Mouse (Mus musculus): ENCODE measurements around the gene Akr1c14. TPM values are rescaled to one million over a fixed set of nuclear protein-coding genes. Genes with fewer than 3 reads are reported as not detected.
"Not testable (repeated sequence)": the region's sequence is repeated elsewhere in the genome, so short reads cannot be mapped to it uniquely, and the experiment has no call there.

Gene Akr1c14
- polyA plus RNA-seq, 1 experiment, result 2.9 TPM

DNA sequence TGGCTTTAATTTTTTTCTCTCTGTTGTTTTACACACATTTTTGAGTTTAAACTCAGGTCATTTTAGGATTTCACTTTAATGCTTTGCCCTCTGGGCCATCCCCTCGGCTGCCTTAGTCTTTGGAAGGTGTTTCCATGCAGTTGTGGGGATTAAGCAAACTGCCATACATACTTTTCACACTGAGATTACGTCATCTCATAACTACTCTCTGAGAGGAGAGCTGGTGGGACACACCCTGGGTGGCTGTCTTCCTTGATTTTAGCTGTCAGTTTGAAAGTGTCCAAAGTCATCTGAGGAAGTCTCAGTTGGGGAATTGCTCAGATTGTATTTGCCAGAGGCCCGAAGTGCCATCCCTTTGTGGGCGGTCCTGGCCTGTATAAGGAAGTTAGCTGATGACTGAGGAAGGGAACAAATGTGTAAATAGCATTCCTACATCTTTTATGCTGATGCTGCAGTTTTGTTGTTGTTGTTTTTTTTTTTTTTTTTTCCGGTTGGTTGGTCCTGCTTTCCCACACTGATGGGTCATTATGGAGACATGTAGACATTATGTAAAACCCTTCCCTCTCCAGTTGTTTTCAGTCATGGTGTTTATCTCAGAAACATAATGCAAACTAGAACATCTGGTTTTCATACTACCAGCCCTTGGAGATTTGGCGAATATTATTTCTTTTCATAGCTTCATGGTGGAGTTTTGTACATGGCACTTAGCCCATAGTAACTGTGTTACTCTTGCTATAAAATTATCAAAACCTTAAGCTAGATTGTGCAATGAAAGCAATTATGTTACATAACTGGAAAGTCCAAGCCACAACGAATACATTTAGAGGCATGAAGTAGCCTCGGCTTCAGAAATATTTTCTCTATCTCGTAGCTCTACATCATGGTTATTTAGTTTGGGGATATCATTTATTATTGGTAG is 28.0 kb downstream of the Akr1c14 start:
- TF ChIP-seq POLR2A (IDR thresholded peaks at IDR 0.05; ENCODE audit: borderline replicate concordance, insufficient read depth, low read length) (no peak), CTCF (IDR thresholded peaks at IDR 0.05; ENCODE audit: borderline replicate concordance, insufficient read depth, low read depth, low read length) (no peak)
- Histone ChIP-seq H3K4me1 (ENCODE audit: control insufficient read depth, insufficient read depth, low read length) (no peaks in the 10 kb centered on the region), H3K27ac (ENCODE audit: insufficient read depth, low read length) (no peak overlapping the region), H3K27me3 (ENCODE audit: control insufficient read depth, insufficient read depth, low read length) (no peaks in the 10 kb centered on the region), H3K4me3 (replicated peaks; ENCODE audit: insufficient read depth, low read depth, low read length) (no peak overlapping the region)
- no peak for DNase-seq
- WGBS, result 86% methylated on average over 9 of the region's 9 CpGs

DNA sequence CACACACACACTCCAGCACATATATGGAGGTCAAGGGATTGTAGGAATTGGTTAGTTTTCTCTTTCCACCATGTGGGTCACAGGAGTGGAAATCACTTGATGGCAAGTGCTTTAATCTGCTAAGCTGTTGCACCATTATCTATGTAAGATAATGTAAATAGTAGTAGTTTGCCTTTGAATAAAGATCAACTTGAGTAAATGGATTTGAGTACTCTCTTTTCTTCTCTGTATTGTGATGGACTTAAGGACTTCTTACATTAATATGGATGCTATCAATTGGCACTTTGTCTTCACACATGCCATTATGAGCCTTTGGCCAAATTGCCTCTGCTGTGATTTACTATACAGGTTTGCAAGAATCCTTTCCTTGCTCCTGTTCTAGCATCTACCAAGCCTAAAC is 31.1 kb downstream of the Akr1c14 start:
- Histone ChIP-seq H3K4me3 (replicated peaks; ENCODE audit: insufficient read depth, low read depth, low read length) (no peak overlapping the region), H3K27ac (ENCODE audit: insufficient read depth, low read length) (no peak overlapping the region), H3K27me3 (ENCODE audit: control insufficient read depth, insufficient read depth, low read length) (no peaks in the 10 kb centered on the region), H3K4me1 (ENCODE audit: control insufficient read depth, insufficient read depth, low read length) (no peaks in the 10 kb centered on the region)
- no peak for DNase-seq
- TF ChIP-seq POLR2A (IDR thresholded peaks at IDR 0.05; ENCODE audit: borderline replicate concordance, insufficient read depth, low read length) (no peak), CTCF (IDR thresholded peaks at IDR 0.05; ENCODE audit: borderline replicate concordance, insufficient read depth, low read depth, low read length) (no peak)

DNA sequence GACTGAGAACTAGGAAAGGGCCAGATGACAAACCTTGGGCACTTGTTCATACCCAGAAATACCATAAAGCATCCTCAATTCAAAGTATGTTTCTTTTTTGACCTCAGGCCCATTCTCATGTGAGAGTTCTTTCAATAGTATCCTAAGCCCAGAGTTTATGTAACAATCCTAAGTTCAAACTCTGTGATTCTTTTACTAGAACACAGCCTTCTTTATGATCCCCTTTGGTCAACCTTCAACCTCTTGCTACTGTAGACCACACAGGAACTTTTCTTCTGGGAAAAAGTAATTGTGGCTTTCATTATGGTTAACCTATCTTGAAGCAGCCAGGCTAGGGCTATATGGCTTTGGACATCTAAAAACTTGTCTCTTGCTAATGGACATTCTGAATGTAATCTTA is 52.9 kb downstream of the Akr1c14 start:
- H3K27ac ChIP-seq (ENCODE audit: insufficient read depth, low read length), result no peak overlapping the region
- DNase-seq, result no peak
- no peak overlapping the region for H3K4me3 ChIP-seq (replicated peaks; ENCODE audit: insufficient read depth, low read depth, low read length)
- H3K4me1 ChIP-seq (ENCODE audit: control insufficient read depth, insufficient read depth, low read length), result no peaks in the 10 kb centered on the region
- no peak for TF ChIP-seq CTCF (IDR thresholded peaks at IDR 0.05; ENCODE audit: borderline replicate concordance, insufficient read depth, low read depth, low read length)
- TF ChIP-seq POLR2A (IDR thresholded peaks at IDR 0.05; ENCODE audit: borderline replicate concordance, insufficient read depth, low read length), result no peak
- H3K27me3 ChIP-seq (ENCODE audit: control insufficient read depth, insufficient read depth, low read length), result no peaks in the 10 kb centered on the region

DNA sequence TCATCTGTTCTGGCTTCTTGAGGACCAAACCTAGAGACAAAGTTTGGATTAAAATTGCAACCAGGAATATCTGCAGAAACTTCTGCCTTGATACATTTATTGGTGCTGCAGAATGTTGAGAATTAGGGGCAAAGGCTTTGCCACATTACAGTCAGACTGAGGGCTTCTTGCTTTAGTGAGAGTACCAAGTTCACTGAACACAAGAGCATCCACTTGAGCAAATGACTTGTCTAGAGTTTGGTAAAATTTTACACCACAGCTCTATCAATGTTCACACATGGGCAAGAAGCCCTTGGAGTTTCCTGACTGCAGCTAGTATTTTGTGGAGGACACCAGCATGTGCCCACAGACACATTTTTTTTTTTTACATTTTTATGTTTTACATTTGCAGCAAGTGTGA is 53.9 kb downstream of the Akr1c14 start:
- Histone ChIP-seq H3K27me3 (ENCODE audit: control insufficient read depth, insufficient read depth, low read length) (no peaks in the 10 kb centered on the region), H3K4me3 (replicated peaks; ENCODE audit: insufficient read depth, low read depth, low read length) (no peak overlapping the region), H3K4me1 (ENCODE audit: control insufficient read depth, insufficient read depth, low read length) (no peaks in the 10 kb centered on the region), H3K27ac (ENCODE audit: insufficient read depth, low read length) (no peak overlapping the region)
- no peak for DNase-seq
- TF ChIP-seq CTCF (IDR thresholded peaks at IDR 0.05; ENCODE audit: borderline replicate concordance, insufficient read depth, low read depth, low read length) (no peak), POLR2A (IDR thresholded peaks at IDR 0.05; ENCODE audit: borderline replicate concordance, insufficient read depth, low read length) (no peak)

DNA sequence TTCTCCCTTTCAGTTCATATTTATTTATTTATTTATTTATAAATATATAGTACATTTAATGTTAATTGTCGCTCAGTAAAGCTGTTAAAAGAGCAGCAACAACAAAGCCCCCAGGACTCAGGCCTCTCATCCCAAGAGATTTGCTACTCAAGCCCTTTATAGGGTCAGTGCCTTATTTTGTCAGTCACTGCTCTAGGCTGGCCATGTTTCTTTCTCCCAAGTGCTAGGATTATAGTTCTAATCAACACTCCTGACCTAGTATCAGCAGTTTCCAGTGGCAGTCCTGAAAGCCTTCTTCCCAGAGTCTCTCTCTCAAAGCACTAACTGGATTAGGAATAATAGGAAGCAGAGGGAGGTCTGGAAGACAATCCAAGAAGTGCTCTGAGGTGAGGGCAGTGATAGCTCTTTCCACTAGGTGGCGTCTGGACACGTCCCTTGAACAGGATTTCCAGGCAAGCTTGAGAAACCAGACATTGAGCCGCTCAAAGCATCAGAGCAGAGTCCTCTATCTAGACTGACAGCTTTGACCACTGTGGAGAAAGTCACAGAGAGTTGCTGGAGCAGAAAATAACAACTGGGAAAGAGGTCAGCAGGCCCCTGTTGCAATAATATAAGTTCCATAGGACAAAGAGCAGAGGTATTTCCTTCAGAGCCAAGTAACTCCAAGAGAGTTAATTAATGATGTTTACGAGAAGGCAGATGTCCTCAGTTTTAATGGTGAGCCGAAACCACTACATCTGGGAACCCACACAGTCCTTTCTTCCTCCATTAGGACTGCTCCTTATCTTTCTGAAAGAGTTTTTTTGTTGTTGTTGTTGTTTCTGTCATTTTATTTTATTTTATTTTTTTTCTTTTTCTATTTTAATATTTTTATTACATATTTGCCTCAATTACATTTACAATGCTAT is 61.7 kb downstream of the Akr1c14 start:
- no peak overlapping the region for H3K4me3 ChIP-seq (replicated peaks; ENCODE audit: insufficient read depth, low read depth, low read length)
- no peaks in the 10 kb centered on the region for H3K4me1 ChIP-seq (ENCODE audit: control insufficient read depth, insufficient read depth, low read length)
- 32% methylated on average over 6 of the region's 6 CpGs for WGBS
- peak; percentile 23 to 34 for DNase-seq
- TF ChIP-seq CTCF (IDR thresholded peaks at IDR 0.05; ENCODE audit: borderline replicate concordance, insufficient read depth, low read depth, low read length) (peak; percentile 62; the same call in 1 of the 2 replicates), POLR2A (IDR thresholded peaks at IDR 0.05; ENCODE audit: borderline replicate concordance, insufficient read depth, low read length) (no peak)
- no peaks in the 10 kb centered on the region for H3K27me3 ChIP-seq (ENCODE audit: control insufficient read depth, insufficient read depth, low read length)
- H3K27ac ChIP-seq (ENCODE audit: insufficient read depth, low read length), result no peak overlapping the region

DNA sequence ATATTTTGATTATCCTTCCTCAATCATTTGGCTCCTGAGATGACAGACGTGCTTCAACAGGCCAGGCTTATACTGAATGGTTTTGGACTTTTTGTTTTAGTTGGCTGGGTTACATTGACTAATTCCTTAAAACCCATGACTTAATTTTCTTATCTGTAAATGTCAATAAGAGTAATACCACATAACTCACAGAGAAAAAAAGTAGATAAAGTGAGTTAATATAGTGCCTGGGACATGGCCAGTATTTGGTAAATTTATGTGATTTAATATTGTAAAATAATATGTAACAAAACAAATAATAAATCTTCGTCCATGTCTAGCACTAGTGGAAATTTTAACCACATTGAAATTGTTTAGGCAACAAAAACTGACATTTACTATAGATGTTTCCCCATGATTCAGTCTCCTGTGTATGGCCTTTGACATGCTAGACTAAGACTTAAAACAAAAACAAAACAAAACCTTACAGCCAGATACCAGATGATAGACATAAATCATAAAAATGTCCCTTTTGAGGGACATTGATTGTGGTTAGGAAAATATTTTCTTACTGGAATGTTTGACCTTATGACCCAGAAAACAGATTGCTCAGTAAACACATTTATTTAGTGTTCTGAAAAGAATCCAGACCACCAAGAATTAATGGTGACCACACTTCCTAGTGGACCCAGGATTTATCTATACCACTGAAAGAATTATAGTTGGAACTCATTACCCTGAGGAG is 70.5 kb downstream of the Akr1c14 start:
- no peak for DNase-seq
- H3K27ac ChIP-seq (ENCODE audit: insufficient read depth, low read length), result no peak overlapping the region
- no peak overlapping the region for H3K4me3 ChIP-seq (replicated peaks; ENCODE audit: insufficient read depth, low read depth, low read length)
- TF ChIP-seq POLR2A (IDR thresholded peaks at IDR 0.05; ENCODE audit: borderline replicate concordance, insufficient read depth, low read length) (no peak), CTCF (IDR thresholded peaks at IDR 0.05; ENCODE audit: borderline replicate concordance, insufficient read depth, low read depth, low read length) (no peak)
- no peaks in the 10 kb centered on the region for H3K4me1 ChIP-seq (ENCODE audit: control insufficient read depth, insufficient read depth, low read length)
- 66% methylated on average over 2 of the region's 2 CpGs for WGBS
- H3K27me3 ChIP-seq (ENCODE audit: control insufficient read depth, insufficient read depth, low read length), result no peaks in the 10 kb centered on the region

DNA sequence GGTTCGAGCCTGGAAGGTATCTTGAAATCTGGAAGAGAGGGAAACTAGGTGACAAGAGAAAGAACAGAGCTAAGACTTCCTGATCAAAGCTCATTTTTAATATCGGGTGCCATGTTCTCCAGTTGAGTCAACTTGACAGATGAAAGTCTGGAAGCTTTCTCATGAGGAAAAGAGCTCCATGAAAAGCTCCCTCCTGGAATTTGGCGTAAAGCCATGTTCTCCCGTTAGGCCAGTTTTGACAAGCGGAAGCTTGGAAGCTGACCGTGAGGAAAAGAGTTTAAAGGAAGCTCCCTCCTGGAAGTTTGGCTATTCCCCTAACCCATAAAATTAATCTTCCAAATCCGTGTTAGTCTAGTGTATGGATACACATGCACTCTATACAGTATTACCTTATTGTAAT is 74.3 kb downstream of the Akr1c14 start:
- Histone ChIP-seq H3K4me1 (ENCODE audit: control insufficient read depth, insufficient read depth, low read length) (no peaks in the 10 kb centered on the region), H3K27ac (ENCODE audit: insufficient read depth, low read length) (no peak overlapping the region), H3K4me3 (replicated peaks; ENCODE audit: insufficient read depth, low read depth, low read length) (no peak overlapping the region), H3K27me3 (ENCODE audit: control insufficient read depth, insufficient read depth, low read length) (no peaks in the 10 kb centered on the region)
- DNase-seq, result no peak
- 31% methylated on average over 7 of the region's 7 CpGs for WGBS
- TF ChIP-seq CTCF (IDR thresholded peaks at IDR 0.05; ENCODE audit: borderline replicate concordance, insufficient read depth, low read depth, low read length) (no peak), POLR2A (IDR thresholded peaks at IDR 0.05; ENCODE audit: borderline replicate concordance, insufficient read depth, low read length) (no peak)

DNA sequence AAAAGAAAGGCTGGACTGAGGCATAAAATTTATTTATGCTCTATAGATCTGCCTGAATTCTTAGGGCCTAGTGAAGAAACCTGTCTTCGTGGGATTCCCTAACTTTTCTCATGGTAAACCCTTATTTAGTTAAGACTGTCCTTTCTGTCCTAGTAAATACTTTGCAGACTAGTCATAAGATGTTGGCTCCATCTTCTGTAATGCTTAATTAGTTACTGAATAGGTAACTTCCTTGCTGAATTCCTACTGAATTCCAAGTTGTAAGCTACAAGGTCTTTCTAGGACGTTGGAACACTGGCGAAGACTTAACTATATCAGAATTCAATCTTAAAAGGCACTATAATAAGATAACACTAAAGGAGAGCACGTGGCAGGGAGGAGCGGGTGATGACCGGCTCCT is 75.7 kb downstream of the Akr1c14 start:
- WGBS, result 91% methylated on average over 6 of the region's 6 CpGs
- not testable (repeated sequence) for H3K27me3 ChIP-seq (ENCODE audit: control insufficient read depth, insufficient read depth, low read length); H3K4me3 ChIP-seq (replicated peaks; ENCODE audit: insufficient read depth, low read depth, low read length); H3K27ac ChIP-seq (ENCODE audit: insufficient read depth, low read length); H3K4me1 ChIP-seq (ENCODE audit: control insufficient read depth, insufficient read depth, low read length); DNase-seq

DNA sequence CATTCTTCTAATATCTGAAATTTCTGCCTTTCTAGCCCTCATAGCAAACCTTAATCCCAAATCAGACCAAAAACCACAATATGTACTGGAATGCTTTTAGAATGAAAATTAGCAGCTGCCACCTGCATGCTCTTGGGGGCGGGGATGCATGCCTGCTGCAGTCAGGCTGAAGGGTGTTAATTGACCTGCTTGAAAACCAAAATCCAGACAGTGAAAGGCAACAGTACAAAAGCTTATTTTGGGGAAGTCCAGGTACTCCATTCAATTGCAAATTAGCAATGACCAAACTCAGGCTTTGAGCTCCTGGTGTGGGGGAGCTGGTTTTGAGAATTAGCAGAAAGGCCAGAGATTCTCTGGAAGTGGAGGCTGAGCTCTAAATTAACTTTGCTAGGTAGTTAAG is 77.0 kb downstream of the Akr1c14 start:
- not testable (repeated sequence) for H3K4me3 ChIP-seq (replicated peaks; ENCODE audit: insufficient read depth, low read depth, low read length); H3K27me3 ChIP-seq (ENCODE audit: control insufficient read depth, insufficient read depth, low read length); H3K27ac ChIP-seq (ENCODE audit: insufficient read depth, low read length); H3K4me1 ChIP-seq (ENCODE audit: control insufficient read depth, insufficient read depth, low read length); DNase-seq
- 86% methylated on average over 1 of the region's 1 CpGs for WGBS

Measured in cerebellum, adult 2 months (tissue).